16 mouse cellular contexts compared by ENCODE assay signal in genomic region chr6:94657204-94658135, GRCm38 (mm10). TPM values are rescaled to one million over a fixed set of nuclear protein-coding genes. Genes with fewer than 3 reads are reported as not detected.
DNase-seq lines count a peak whose midpoint lies in the region; ATAC-seq and TF ChIP-seq lines count a peak whose summit lies in the region.
"Had no signal": no experiment of that assay in that cellular context is flagged by ENCODE, and none has a peak within 500 bp of the region (broad histone marks: within the 10 kb centered on the region; RNA-seq: fewer than 3 reads in every experiment).

No protein-coding gene starts in this region.

- intact Hi-C loops in gastrocnemius, postnatal 36 days (cut with DNase I) = no loop called here
- intact Hi-C loops in heart, postnatal 25 days (cut with DNase I) = no loop called here

- DNase-seq in gastrocnemius, adult 18-20 months (ENCODE audit: low spot score) = peak; percentile 72
- no peak for DNase-seq in gastrocnemius, postnatal 36 days
- DNase-seq in heart, postnatal 0 days (ENCODE audit: low spot score) = no peak
- DNase-seq in heart, postnatal 25 days (ENCODE audit: low spot score) = no peak
- DNase-seq in NIH3T3 (ENCODE audit: low read depth) = peak; percentile 66
- no peak for DNase-seq in limb, embryonic 14.5 days (ENCODE audit: low spot score)
- no peak for DNase-seq in spleen, postnatal 4 days (ENCODE audit: low spot score in 2 of 2)
- no peak for DNase-seq in layer of hippocampus, adult 2 months (ENCODE audit: low spot score in 2 of 2)
- DNase-seq: B cell, adult 2 months; cerebellum, adult 18-20 months; lung, embryonic 14.5 days; right cerebral cortex, postnatal 14 days had no signal

- no peak for TF ChIP-seq CTCF in heart, postnatal 0 days (IDR thresholded peaks at IDR 0.05; ENCODE audit: low read depth)
- TF ChIP-seq CTCF in layer of hippocampus, adult 2 months (conservative IDR thresholded peaks at IDR 0.05) = no peak

- peaks cover 8% of the 10 kb centered on the region; the same call in 1 of the 2 replicates for H3K36me3 ChIP-seq in heart, postnatal 0 days (replicated peaks; ENCODE audit: control insufficient read depth, insufficient read depth, low read length)
- peaks cover 30% of the 10 kb centered on the region; the same call in 1 of the 2 replicates for H3K36me3 ChIP-seq in limb, embryonic 14.5 days (ENCODE audit: control insufficient read depth, insufficient read depth, low read length)

- H3K9ac ChIP-seq in heart, postnatal 0 days (replicated peaks; ENCODE audit: low read depth, low read length) = no peak overlapping the region
- no peak overlapping the region for H3K9ac ChIP-seq in limb, embryonic 14.5 days (ENCODE audit: low read depth, low read length, severe bottlenecking)
- H3K9ac ChIP-seq: embryonic facial prominence, embryonic 13.5 days; forebrain, embryonic 13.5 days; lung, embryonic 14.5 days; midbrain, embryonic 13.5 days had no signal

- no peak overlapping the region for H3K4me3 ChIP-seq in heart, postnatal 0 days (ENCODE audit: low read depth, low read length)
- no peak overlapping the region for H3K4me3 ChIP-seq in limb, embryonic 14.5 days (replicated peaks; ENCODE audit: low read length)
- no peak overlapping the region for H3K4me3 ChIP-seq in layer of hippocampus, adult 2 months
- H3K4me3 ChIP-seq: embryonic facial prominence, embryonic 13.5 days; forebrain, embryonic 13.5 days; midbrain, embryonic 13.5 days had no signal

- TF ChIP-seq POLR2A in limb, embryonic 14.5 days (IDR thresholded peaks at IDR 0.05; ENCODE audit: borderline replicate concordance, extremely low read depth, insufficient read depth, insufficient read length) = no peak

- H3K27ac ChIP-seq in heart, postnatal 0 days (ENCODE audit: low read depth) = peak overlapping the region; percentile 30
- H3K27ac ChIP-seq in limb, embryonic 14.5 days (replicated peaks; ENCODE audit: low read depth, low read length) = no peak overlapping the region
- H3K27ac ChIP-seq in layer of hippocampus, adult 2 months = no peak overlapping the region
- H3K27ac ChIP-seq: embryonic facial prominence, embryonic 13.5 days; forebrain, embryonic 13.5 days had no signal

- TF ChIP-seq EP300 in heart, postnatal 0 days (IDR thresholded peaks at IDR 0.05; ENCODE audit: low read depth) = no peak

- peak overlapping the region; percentile 21; the same call in 1 of the 2 replicates for H3K4me2 ChIP-seq in heart, postnatal 0 days (ENCODE audit: low read depth, low read length)
- no peak overlapping the region for H3K4me2 ChIP-seq in limb, embryonic 14.5 days (replicated peaks; ENCODE audit: low read depth, low read length, severe bottlenecking)
- H3K4me2 ChIP-seq: embryonic facial prominence, embryonic 13.5 days; forebrain, embryonic 13.5 days; lung, embryonic 14.5 days; midbrain, embryonic 13.5 days had no signal

- ATAC-seq in heart, postnatal 0 days (ENCODE audit: insufficient read depth, low read depth) = no peak
- ATAC-seq in limb, embryonic 14.5 days (ENCODE audit: low FRiP score, low read depth) = 0 out of 2 replicates have a peak, but pooled peaks have one; percentile 32
- ATAC-seq: forebrain, embryonic 13.5 days; inflammation-experienced regulatory T-cells, adult 6 months had no signal

- 45% methylated on average over 12 of the region's 12 CpGs for WGBS in heart, postnatal 0 days
- 49% methylated on average over 12 of the region's 12 CpGs for whole genome bisulfite sequencing in limb, embryonic 14.5 days

- peaks cover 26% of the 10 kb centered on the region for H3K4me1 ChIP-seq in heart, postnatal 0 days (ENCODE audit: control insufficient read depth, insufficient read depth)
- H3K4me1 ChIP-seq in limb, embryonic 14.5 days (ENCODE audit: control insufficient read depth, insufficient read depth, low read length) = peaks cover 16% of the 10 kb centered on the region

- no peaks in the 10 kb centered on the region for H3K9me3 ChIP-seq in heart, postnatal 0 days (replicated peaks; ENCODE audit: control insufficient read depth, low read length)
- no peaks in the 10 kb centered on the region for H3K9me3 ChIP-seq in limb, embryonic 14.5 days (ENCODE audit: control insufficient read depth, low read length)
- H3K9me3 ChIP-seq: embryonic facial prominence, embryonic 13.5 days; forebrain, embryonic 13.5 days; midbrain, embryonic 13.5 days had no signal

- H3K27me3 ChIP-seq in heart, postnatal 0 days (ENCODE audit: control insufficient read depth, insufficient read depth, low read length) = no peaks in the 10 kb centered on the region
- no peaks in the 10 kb centered on the region for H3K27me3 ChIP-seq in limb, embryonic 14.5 days (ENCODE audit: control insufficient read depth, insufficient read depth, low read length)
- H3K27me3 ChIP-seq: forebrain, embryonic 13.5 days; midbrain, embryonic 13.5 days had no signal

RNA-seq across cellular contexts. Expression of gene Lrig1, which starts 42.5 kb away (rescaled TPM):
- total RNA-seq in gastrocnemius, adult 18-20 months (2021) = 10 to 100 TPM; 36.4 to 42.2 TPM
- 10 to 100 TPM; 49.2 to 51.2 TPM for total RNA-seq in gastrocnemius, postnatal 36 days (2021)
- total RNA-seq in heart, postnatal 0 days (2014; rRNA removed; ENCODE audit: low replicate concordance) = 50.2 and 54.3 TPM in 2 replicates
- 7.1 and 7.3 TPM in 2 replicates for polyA plus RNA-seq in heart, postnatal 0 days (2015; fragmentation: Nextera tagmentation; extraction: Ambion mirVana)
- total RNA-seq in heart, postnatal 25 days (2021) = 10 to 100 TPM; 35.3 to 35.9 TPM
- polyA plus RNA-seq in limb, embryonic 14.5 days (2012; rRNA removed) = 49.4 and 59.6 TPM in 2 replicates
- polyA plus RNA-seq in limb, embryonic 14.5 days (2014; fragmentation: Nextera tagmentation; extraction: Ambion mirVana) = 31.2 and 35.1 TPM in 2 replicates
- 10 to 100 TPM; 26.2 to 27.4 TPM for total RNA-seq in layer of hippocampus, adult 2 months (2021)

Comparison
In these comparisons a context has a peak if more than half of its experiments do, and no peak if none do; other contexts are left out.
1. DNase-seq: peak in gastrocnemius, adult 18-20 months (single experiment) and NIH3T3 (single experiment); none in gastrocnemius, postnatal 36 days (0 of 2), heart, postnatal 0 days (single experiment), heart, postnatal 25 days (single experiment), limb, embryonic 14.5 days (single experiment), spleen, postnatal 4 days (0 of 2) and layer of hippocampus, adult 2 months (0 of 2).